Mouse (Mus musculus): Measurements from ENCODE around the gene Arg2.
"Not testable (repeated sequence)": the region's sequence is repeated elsewhere in the genome, so short reads cannot be mapped to it uniquely, and the experiment has no call there.

DNA sequence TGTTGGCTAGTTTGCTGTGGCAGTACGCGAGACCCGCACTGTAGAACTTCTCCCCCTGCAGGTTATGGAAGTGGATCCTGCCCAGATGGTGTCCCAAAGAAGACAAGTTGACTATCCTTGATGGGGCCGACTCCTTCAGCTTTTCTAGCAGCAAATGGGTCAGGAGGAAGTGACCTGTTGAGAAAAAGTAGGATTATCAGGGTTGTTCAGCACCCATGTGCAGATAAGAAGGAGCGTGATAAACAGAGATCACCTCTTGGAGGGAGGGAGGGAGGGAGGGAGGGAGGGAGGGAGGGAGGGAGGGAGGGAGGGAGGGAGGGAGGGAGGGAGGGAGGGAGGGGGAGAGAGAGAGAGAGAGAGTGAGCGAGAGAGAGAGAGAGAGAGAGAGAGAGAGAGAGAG is 54.6 kb downstream of the Arg2 start:
- not testable (repeated sequence) for TF ChIP-seq CTCF (IDR thresholded peaks at IDR 0.05; ENCODE audit: low read depth, low read length); POLR2A (IDR thresholded peaks at IDR 0.05; ENCODE audit: insufficient read depth, low read length)

All from ES-Bruce4 (cell line).